Mouse (Mus musculus): Measurements from ENCODE around the gene Glrx5. TPM values are rescaled to one million over a fixed set of nuclear protein-coding genes. Genes with fewer than 3 reads are reported as not detected.

Gene Glrx5
- polyA plus RNA-seq, 1 experiment = 13.8 TPM

DNA sequence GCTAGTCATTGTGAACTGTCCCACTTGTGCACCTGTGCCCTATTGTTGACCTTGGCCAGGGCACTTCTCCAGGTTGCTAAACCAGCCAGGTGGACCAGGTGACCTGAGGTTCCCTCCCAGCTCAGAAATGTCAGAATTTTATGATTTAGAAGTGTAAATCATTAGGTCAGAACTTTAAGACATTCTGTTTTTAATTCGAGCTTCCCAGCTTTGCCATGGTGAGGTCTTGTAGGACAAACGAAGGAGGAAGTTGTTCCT, 26.8 kb upstream of the Glrx5 start:
- no peak overlapping the region for H3K27ac ChIP-seq (ENCODE audit: control insufficient read depth, insufficient read depth, low read depth, low read length)
- peak overlapping the region; percentile 71 for H3K4me3 ChIP-seq (ENCODE audit: control insufficient read depth, low read depth, low read length)
- peaks cover 26% of the 10 kb centered on the region for H3K4me1 ChIP-seq (ENCODE audit: control insufficient read depth, insufficient read depth, low read length)
- H3K27me3 ChIP-seq (ENCODE audit: control insufficient read depth, insufficient read depth, low read length) = no peaks in the 10 kb centered on the region
- TF ChIP-seq POLR2A (IDR thresholded peaks at IDR 0.05; ENCODE audit: control insufficient read depth, low read depth, low read length) (0 out of 2 replicates have a peak, but pooled peaks have one; percentile 25), CTCF (IDR thresholded peaks at IDR 0.05; ENCODE audit: control insufficient read depth, insufficient read depth, insufficient replicate concordance, low read depth, low read length) (no peak)
- H3K36me3 ChIP-seq (ENCODE audit: control insufficient read depth, insufficient read depth, low read length) = no peaks in the 10 kb centered on the region

DNA sequence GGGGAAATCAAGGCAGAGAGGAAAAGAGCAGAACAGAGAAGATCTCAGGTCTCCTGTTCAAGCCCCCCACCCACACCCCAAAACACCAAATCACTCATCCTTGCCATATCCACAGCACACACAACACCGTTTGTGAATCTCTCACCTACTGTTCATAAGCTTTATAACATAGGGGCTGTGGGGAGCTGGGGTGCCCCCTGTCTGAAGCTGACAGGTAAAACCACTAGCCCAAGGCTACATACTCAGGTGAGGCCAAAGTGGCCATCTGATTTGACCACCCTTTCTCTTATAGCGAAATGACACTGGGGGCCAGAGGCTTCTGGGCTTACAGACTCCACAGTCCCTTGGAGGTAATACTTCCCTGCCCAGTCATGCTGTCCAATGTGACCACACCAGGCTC, 24.3 kb upstream of the Glrx5 start:
- H3K27ac ChIP-seq (ENCODE audit: control insufficient read depth, insufficient read depth, low read depth, low read length) = no peak overlapping the region
- peaks cover 19% of the 10 kb centered on the region for H3K4me1 ChIP-seq (ENCODE audit: control insufficient read depth, insufficient read depth, low read length)
- H3K4me3 ChIP-seq (ENCODE audit: control insufficient read depth, low read depth, low read length) = peak overlapping the region; percentile 19
- H3K36me3 ChIP-seq (ENCODE audit: control insufficient read depth, insufficient read depth, low read length) = no peaks in the 10 kb centered on the region
- no peaks in the 10 kb centered on the region for H3K27me3 ChIP-seq (ENCODE audit: control insufficient read depth, insufficient read depth, low read length)
- TF ChIP-seq POLR2A (IDR thresholded peaks at IDR 0.05; ENCODE audit: control insufficient read depth, low read depth, low read length) (no peak), CTCF (IDR thresholded peaks at IDR 0.05; ENCODE audit: control insufficient read depth, insufficient read depth, insufficient replicate concordance, low read depth, low read length) (no peak)

DNA sequence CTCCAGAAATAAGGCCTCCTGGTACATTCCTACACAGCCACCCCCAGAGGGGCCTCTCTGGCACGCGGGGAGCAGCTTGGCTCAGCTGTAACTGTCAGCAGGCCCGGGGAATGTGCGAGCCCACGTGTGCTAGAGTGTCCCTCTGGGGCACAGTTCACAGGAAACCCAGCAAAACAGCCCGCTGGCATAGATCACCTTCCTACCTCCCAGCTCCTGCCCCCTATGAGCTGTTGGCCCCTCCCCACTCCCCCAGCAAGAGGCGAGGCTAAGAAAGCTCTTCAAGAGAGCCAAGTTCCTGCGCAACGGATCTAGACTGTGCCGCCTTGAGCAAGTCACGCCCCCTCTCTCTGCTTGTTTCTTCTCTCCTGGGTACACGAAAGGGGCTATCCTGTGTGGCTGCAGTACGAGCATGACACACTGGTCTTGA, 23.7 kb upstream of the Glrx5 start:
- TF ChIP-seq CTCF (IDR thresholded peaks at IDR 0.05; ENCODE audit: control insufficient read depth, insufficient read depth, insufficient replicate concordance, low read depth, low read length) (no peak), POLR2A (IDR thresholded peaks at IDR 0.05; ENCODE audit: control insufficient read depth, low read depth, low read length) (no peak)
- Histone ChIP-seq H3K27ac (ENCODE audit: control insufficient read depth, insufficient read depth, low read depth, low read length) (peak overlapping the region; percentile 59), H3K4me3 (ENCODE audit: control insufficient read depth, low read depth, low read length) (peak overlapping the region; percentile 88), H3K27me3 (ENCODE audit: control insufficient read depth, insufficient read depth, low read length) (no peaks in the 10 kb centered on the region), H3K4me1 (ENCODE audit: control insufficient read depth, insufficient read depth, low read length) (peaks cover 16% of the 10 kb centered on the region), H3K36me3 (ENCODE audit: control insufficient read depth, insufficient read depth, low read length) (no peaks in the 10 kb centered on the region)

DNA sequence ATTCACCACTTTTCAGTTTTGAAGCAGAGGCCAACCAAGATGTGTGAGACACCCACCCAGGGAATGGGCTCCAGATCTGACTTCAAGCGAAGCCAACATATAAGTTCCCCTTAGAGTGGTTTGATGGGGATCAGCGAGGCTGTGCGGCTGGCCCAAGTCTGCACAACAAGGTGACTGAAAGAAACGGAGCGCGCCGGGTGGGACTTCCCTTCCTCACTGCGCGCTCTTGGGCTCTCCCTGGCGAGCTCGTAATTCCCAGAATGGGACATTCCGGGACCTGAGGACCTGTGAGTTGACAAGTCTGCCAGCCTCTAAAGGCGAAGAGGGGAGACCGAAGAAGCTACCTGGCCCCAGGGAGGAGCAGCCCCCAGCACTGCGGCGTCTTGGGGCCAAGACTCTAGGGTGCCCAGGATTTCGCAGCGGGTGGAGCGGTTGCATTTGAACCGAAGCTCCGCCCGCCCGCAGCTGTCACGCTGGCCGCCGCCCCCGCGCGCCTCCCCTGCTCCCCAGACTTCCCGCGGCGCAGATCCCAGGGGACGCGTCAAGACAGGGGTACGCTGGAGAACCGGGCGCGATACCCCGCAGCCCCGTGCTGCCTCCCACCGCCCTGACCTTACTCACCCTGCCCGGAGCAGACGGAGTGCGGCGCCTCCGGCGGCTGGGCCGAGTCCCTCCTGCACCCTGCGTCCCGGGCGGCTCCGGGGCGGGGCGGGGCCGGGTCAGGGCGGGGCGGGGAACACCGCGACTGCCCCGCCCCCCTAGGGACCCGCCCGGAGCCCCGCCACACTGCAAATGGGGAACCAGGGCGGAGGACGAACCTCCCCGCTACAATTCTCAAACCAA, 22.9 kb upstream of the Glrx5 start, which contains the start of gene Syne3:
Syne3 (minus strand) TSS at position 440 of the 843 bp plus-strand sequence.
- Histone ChIP-seq H3K4me1 (ENCODE audit: control insufficient read depth, insufficient read depth, low read length) (peaks cover 16% of the 10 kb centered on the region), H3K27me3 (ENCODE audit: control insufficient read depth, insufficient read depth, low read length) (no peaks in the 10 kb centered on the region), H3K4me3 (ENCODE audit: control insufficient read depth, low read depth, low read length) (peak within 1 kb of the TSS; percentile 88), H3K36me3 (ENCODE audit: control insufficient read depth, insufficient read depth, low read length) (no peaks in the 10 kb centered on the region), H3K27ac (ENCODE audit: control insufficient read depth, insufficient read depth, low read depth, low read length) (peak within 1 kb of the TSS; percentile 70)
- TF ChIP-seq POLR2A (IDR thresholded peaks at IDR 0.05; ENCODE audit: control insufficient read depth, low read depth, low read length) = 0 out of 2 replicates have a peak, but pooled peaks have one; percentile 6
- no peak for TF ChIP-seq CTCF (IDR thresholded peaks at IDR 0.05; ENCODE audit: control insufficient read depth, insufficient read depth, insufficient replicate concordance, low read depth, low read length)

DNA sequence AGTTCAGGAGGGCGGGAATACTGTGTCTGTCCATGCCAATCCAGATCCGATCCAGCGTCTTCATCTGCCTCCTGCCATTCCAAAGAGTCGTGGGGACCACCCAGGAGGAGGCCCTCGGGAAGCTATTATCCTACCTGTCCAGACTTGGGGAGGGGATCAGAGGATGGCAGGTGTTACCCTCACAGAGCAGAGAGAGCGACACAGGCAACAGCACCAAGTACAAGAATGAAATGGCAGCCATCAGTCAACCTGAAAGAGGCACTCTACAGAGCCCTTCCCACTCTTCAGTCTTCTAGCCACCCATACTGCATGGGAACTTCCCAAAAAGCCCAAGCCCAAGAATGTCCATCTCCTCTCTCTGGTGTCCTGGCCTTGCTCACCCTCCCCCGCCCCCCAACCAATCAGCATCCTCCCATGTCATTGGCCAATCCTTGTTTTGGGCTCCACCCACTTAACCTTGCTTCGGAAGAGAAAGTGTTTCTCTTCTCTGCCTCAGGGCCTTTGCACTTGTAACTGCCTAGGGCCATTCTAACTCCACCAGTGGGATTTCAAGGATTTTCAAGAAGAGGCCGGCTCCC, 22.2 kb upstream of the Glrx5 start:
- Histone ChIP-seq H3K27me3 (ENCODE audit: control insufficient read depth, insufficient read depth, low read length) (no peaks in the 10 kb centered on the region), H3K27ac (ENCODE audit: control insufficient read depth, insufficient read depth, low read depth, low read length) (peak overlapping the region; percentile 40; the same call in 1 of the 2 replicates), H3K4me3 (ENCODE audit: control insufficient read depth, low read depth, low read length) (peak overlapping the region; percentile 30), H3K4me1 (ENCODE audit: control insufficient read depth, insufficient read depth, low read length) (peaks cover 13% of the 10 kb centered on the region), H3K36me3 (ENCODE audit: control insufficient read depth, insufficient read depth, low read length) (no peaks in the 10 kb centered on the region)
- no peak for TF ChIP-seq CTCF (IDR thresholded peaks at IDR 0.05; ENCODE audit: control insufficient read depth, insufficient read depth, insufficient replicate concordance, low read depth, low read length)
- TF ChIP-seq POLR2A (IDR thresholded peaks at IDR 0.05; ENCODE audit: control insufficient read depth, low read depth, low read length) = no peak; the same call in 1 of the 2 replicates

DNA sequence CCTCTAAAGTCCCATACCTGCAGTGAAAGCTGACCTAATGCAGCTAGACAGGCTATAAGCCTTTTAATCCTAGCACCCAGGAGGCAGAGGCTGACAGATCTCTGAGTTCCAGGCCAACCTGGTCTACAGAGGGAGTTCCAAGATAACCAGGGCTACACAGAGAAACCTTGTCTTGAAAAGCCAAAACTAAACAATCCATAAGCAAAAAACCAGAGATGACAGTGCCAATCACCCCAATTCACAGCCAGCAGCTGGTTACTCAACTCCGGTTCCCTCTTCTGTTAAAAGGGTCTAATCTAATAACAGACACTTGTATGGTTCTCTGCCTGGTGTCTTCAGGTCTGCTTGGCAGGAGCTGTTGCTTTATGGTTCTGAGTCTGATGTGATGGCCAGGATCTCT, 20.9 kb upstream of the Glrx5 start:
- H3K27me3 ChIP-seq (ENCODE audit: control insufficient read depth, insufficient read depth, low read length) = no peaks in the 10 kb centered on the region
- TF ChIP-seq CTCF (IDR thresholded peaks at IDR 0.05; ENCODE audit: control insufficient read depth, insufficient read depth, insufficient replicate concordance, low read depth, low read length) = no peak
- no peak for TF ChIP-seq POLR2A (IDR thresholded peaks at IDR 0.05; ENCODE audit: control insufficient read depth, low read depth, low read length)

DNA sequence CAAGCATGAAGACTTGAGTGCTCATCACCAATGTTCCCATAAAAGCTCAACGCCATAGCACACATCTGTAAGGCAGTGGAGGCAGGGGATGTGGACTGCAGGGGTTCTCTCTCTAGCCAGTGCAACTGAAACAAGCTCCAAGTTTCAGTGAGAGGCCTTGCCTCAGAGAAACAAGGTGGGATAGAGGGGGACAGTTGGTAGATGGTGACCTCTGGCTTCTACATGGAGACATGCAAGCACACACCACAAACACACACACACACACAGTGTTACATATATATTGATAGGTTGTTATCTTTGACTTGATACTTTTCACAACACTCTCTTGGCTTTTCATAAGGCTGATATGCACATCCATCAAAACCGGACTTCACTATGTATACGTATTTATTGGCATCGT, 20.2 kb upstream of the Glrx5 start:
- Histone ChIP-seq H3K36me3 (ENCODE audit: control insufficient read depth, insufficient read depth, low read length) (no peaks in the 10 kb centered on the region), H3K4me1 (ENCODE audit: control insufficient read depth, insufficient read depth, low read length) (peaks cover 16% of the 10 kb centered on the region), H3K27ac (ENCODE audit: control insufficient read depth, insufficient read depth, low read depth, low read length) (no peak overlapping the region), H3K27me3 (ENCODE audit: control insufficient read depth, insufficient read depth, low read length) (no peaks in the 10 kb centered on the region), H3K4me3 (ENCODE audit: control insufficient read depth, low read depth, low read length) (no peak overlapping the region)
- no peak for TF ChIP-seq POLR2A (IDR thresholded peaks at IDR 0.05; ENCODE audit: control insufficient read depth, low read depth, low read length)
- TF ChIP-seq CTCF (IDR thresholded peaks at IDR 0.05; ENCODE audit: control insufficient read depth, insufficient read depth, insufficient replicate concordance, low read depth, low read length) = no peak

More for the DNA sequence above, 20.9 kb upstream of the Glrx5 start:
- Histone ChIP-seq H3K4me1 (ENCODE audit: control insufficient read depth, insufficient read depth, low read length) (peaks cover 15% of the 10 kb centered on the region), H3K4me3 (ENCODE audit: control insufficient read depth, low read depth, low read length) (no peak overlapping the region), H3K27ac (ENCODE audit: control insufficient read depth, insufficient read depth, low read depth, low read length) (no peak overlapping the region), H3K36me3 (ENCODE audit: control insufficient read depth, insufficient read depth, low read length) (no peaks in the 10 kb centered on the region)

All from testis, adult 2 months (tissue).